Mouse (Mus musculus): ENCODE measurements around the gene Omt2b. TPM values are rescaled to one million over a fixed set of nuclear protein-coding genes. Genes with fewer than 3 reads are reported as not detected.
"Not testable (repeated sequence)": the region's sequence is repeated elsewhere in the genome, so short reads cannot be mapped to it uniquely, and the experiment has no call there.

Gene Omt2b
- polyA plus RNA-seq, 1 experiment from 2014 or later: not detected

DNA sequence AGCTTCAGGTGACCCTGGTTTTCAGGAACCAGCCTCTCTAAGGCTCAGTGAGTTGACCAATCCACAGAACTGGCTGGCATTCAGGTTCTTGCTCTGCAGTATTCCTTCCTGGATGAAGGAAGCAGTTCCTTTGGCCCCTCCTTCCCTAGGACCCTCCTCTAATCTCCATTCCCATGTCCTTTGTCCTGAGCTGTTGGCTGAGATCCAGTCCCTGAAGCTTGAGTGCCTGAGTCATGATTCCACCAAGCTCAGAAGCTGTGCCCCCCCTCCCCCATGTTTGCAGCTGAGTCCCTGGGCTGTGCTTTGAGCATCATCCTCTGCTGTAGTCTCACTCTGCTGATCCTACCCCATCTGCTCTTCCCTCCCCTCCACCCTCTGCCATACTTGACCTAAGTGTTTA lies 9.7 kb downstream of the Omt2b start:
- ATAC-seq; H3K4me2 ChIP-seq; H3K9me3 ChIP-seq (replicated peaks); H3K27me3 ChIP-seq (replicated peaks); H3K9ac ChIP-seq; H3K4me1 ChIP-seq; H3K27ac ChIP-seq; H3K36me3 ChIP-seq; H3K4me3 ChIP-seq: not testable (repeated sequence)

DNA sequence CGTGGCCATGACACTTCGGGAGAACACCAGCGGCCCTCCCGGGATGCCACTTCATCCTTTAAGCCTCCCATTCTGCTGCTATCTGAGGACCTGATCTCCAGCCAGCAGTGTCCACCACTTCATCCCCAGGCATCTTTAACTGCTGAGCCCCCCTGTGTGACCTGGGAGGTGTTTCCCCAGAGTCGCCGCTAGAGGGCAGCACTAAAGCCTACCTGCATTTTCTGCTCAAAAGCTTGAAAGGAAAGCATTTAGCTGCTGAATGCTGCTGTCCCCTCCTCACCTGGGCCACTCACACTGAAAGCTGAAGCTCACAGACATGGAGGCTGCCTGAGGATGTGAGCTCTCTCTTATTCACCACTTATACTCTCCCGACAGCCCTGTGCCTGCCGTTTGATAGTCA lies 12.9 kb downstream of the Omt2b start:
- H3K4me1 ChIP-seq; H3K27ac ChIP-seq; H3K27me3 ChIP-seq (replicated peaks); H3K36me3 ChIP-seq; H3K4me3 ChIP-seq; ATAC-seq; H3K9me3 ChIP-seq (replicated peaks); H3K9ac ChIP-seq; H3K4me2 ChIP-seq: not testable (repeated sequence)
- 17% methylated on average over 8 of the region's 8 CpGs for WGBS (ENCODE audit: insufficient replicate concordance)

DNA sequence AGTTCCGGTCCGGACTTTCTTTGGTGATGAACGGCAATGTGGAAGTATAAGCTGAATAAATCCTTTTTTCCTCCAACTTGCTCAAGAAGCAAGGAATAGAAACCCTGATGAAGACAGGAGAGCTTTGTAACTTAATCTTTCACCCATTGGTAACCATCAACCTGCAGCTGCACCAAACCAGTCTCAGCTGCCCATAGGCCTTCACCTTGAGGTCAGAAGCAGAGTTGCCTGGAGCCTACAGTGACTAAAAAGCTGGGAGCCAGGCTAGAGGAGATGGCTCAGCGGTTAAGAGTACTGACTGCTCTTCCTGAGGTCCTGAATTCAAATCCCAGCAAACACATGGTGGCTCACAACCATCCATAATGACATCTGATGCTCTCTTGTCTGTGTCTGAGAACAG lies 15.1 kb downstream of the Omt2b start:
- not testable (repeated sequence) for H3K4me2 ChIP-seq; H3K4me1 ChIP-seq; H3K36me3 ChIP-seq; H3K4me3 ChIP-seq; H3K27me3 ChIP-seq (replicated peaks); H3K27ac ChIP-seq; ATAC-seq; H3K9me3 ChIP-seq (replicated peaks); H3K9ac ChIP-seq
- WGBS (ENCODE audit: insufficient replicate concordance): 65% methylated on average over 4 of the region's 4 CpGs

DNA sequence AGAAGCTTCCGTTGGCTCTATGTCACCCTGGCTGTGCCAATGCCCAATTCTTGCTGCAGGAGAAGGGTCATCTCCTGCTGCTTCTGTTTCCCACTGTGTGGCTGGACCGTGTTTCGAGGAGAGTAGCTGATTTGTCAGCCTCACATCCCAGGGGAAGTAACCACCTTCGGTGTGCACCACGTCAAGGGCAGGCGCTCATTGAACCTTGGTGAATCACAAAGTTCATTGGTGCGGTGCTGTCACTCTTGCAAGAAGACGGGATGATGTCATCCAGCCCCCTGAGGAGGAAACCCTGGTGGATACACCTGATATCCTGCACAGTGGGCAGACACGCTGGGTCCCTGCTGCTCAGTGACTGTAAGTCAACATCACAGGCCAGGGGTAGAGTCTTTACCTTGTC lies 15.7 kb downstream of the Omt2b start:
- H3K4me2 ChIP-seq; H3K9ac ChIP-seq; H3K27ac ChIP-seq; H3K9me3 ChIP-seq (replicated peaks); H3K36me3 ChIP-seq; H3K4me1 ChIP-seq; H3K4me3 ChIP-seq; H3K27me3 ChIP-seq (replicated peaks); ATAC-seq: not testable (repeated sequence)
- WGBS (ENCODE audit: insufficient replicate concordance): 69% methylated on average over 9 of the region's 9 CpGs

DNA sequence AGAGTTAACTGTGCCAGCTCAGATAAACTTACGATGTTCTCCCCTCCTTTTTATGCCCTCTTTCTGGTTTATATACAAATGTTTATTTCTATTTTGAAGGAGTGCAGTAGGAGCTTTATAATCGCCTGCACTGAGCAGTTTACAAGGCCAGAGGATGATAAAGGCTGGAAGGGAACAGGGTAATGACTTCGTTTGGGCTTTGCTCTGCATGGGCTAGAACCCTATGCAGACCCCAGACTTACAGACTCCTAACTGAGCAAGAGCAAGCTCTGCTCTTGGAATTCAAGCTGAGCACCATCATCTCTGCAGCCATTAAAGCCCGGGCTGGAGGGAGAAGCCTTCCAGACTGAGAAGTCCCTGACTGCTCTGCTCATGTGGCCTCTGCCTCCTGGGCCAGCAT lies 17.8 kb downstream of the Omt2b start:
- H3K27me3 ChIP-seq (replicated peaks); ATAC-seq; H3K9me3 ChIP-seq (replicated peaks); H3K4me1 ChIP-seq; H3K4me2 ChIP-seq; H3K9ac ChIP-seq; H3K27ac ChIP-seq; H3K36me3 ChIP-seq; H3K4me3 ChIP-seq: not testable (repeated sequence)
- 59% methylated on average over 4 of the region's 4 CpGs for WGBS (ENCODE audit: insufficient replicate concordance)

DNA sequence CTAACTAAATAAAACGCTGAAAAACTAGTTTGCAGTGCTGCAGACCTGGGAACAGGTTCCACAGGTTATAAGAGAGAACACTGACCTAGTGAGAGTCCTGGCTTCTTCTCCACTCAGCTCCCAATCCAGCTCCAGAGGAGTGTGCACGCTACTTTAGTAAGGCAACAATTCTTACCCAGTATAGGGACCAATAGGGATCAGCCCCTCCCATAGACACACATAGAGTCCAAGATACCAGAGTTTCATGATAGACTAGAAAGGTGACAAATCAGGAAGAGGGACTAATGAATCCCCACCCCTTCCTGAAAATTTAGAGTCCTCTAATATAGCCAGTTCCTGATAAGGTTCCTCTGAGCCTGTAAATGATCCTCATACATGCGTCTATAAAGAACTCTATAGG lies 19.6 kb downstream of the Omt2b start:
- Histone ChIP-seq H3K4me1 (no peaks in the 10 kb centered on the region), H3K27me3 (replicated peaks) (no peaks in the 10 kb centered on the region), H3K36me3 (no peaks in the 10 kb centered on the region), H3K27ac (no peak overlapping the region), H3K4me3 (no peak overlapping the region), H3K9ac (no peak overlapping the region), H3K4me2 (no peak overlapping the region), H3K9me3 (replicated peaks) (no peaks in the 10 kb centered on the region)
- no peak for ATAC-seq
- 42% methylated on average over 3 of the region's 3 CpGs for WGBS (ENCODE audit: insufficient replicate concordance)

DNA sequence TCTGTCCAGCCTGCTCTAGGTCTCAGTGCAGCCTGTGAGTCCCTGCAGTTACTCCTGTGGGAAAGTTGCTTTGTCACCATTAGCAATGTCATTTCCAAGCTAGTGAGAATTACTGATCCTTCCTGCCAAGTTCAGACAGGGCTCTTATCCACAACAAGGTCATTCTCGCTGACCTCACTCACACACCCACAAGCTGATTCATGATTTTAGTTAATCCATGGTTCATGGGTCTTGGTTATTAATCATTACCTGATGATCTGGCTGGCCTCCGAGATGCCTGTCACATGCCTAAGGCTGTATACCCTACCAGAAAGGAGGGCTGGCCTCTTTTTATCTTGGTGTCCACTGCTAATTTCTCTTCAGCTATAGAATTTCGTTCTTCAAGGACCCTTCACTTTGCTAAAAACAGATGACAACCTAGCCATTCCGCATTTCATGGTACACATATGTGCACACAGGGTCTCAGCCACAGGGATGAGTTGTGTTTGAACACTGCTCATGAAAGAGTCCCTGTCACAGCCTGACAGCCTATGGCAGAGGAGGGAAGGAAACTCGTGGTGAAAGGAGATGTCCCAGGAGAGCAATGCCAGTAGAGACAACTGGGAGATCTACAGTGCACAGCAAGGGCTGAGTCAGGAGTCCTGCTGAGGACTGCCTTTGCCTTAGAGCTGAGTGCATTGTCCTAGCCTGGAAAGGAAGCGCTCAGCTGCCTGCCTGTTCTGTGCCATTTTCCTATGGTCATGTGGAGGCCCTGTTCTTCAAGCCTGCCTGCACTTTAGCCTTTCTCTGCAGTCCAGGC lies 21.0 kb downstream of the Omt2b start:
- not testable (repeated sequence) for H3K4me2 ChIP-seq

DNA sequence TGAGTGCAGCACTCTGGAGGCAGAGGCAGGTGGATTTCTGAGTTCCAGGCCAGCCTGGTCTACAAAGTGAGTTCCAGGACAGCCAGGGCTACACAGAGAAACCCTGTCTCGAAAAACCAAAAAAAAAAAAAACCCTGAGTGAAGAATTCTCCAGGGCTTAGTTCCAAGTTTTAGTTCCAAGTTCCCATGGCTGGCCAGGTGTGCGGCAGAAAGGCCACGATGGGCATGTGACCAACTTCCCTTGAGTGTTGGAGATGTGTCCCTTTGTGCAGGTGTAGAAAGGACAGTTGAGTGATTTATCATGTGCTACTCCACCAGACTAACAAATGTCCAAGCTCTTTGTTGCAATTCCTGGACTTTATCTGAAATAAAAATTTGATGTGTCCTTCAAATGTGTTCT lies 21.8 kb downstream of the Omt2b start:
- not testable (repeated sequence) for H3K4me3 ChIP-seq; H3K27ac ChIP-seq; ATAC-seq; H3K4me2 ChIP-seq; H3K36me3 ChIP-seq; H3K4me1 ChIP-seq; H3K9me3 ChIP-seq (replicated peaks); H3K27me3 ChIP-seq (replicated peaks); H3K9ac ChIP-seq
- WGBS (ENCODE audit: insufficient replicate concordance): 55% methylated on average over 3 of the region's 3 CpGs

More for the DNA sequence above, 21.0 kb downstream of the Omt2b start:
- H3K4me3 ChIP-seq; H3K36me3 ChIP-seq; H3K9me3 ChIP-seq (replicated peaks); H3K27me3 ChIP-seq (replicated peaks); ATAC-seq; H3K9ac ChIP-seq; H3K27ac ChIP-seq; H3K4me1 ChIP-seq: not testable (repeated sequence)
- WGBS (ENCODE audit: insufficient replicate concordance): 43% methylated on average over 6 of the region's 6 CpGs

DNA sequence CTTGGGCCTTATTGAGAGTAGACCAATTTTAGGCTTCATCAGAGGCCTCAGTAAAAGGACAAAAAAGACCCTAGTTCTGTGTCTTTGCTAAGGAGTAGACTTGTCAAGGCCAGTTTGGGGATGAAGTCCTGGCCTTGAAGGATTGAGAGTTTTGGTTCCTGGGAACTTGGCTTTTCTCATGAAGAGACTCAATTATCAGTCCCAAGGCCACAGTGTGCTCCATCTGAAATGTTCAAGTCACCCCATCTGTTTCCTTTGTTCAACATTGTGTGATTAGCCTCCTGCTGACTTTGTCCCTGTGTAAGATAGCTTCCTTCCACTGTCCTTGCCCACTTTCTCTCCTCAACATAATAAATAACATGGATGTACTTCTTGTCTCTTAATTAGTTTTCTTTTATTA lies 22.6 kb downstream of the Omt2b start:
- H3K27ac ChIP-seq; H3K36me3 ChIP-seq; ATAC-seq; H3K4me2 ChIP-seq; H3K27me3 ChIP-seq (replicated peaks); H3K4me1 ChIP-seq; H3K9ac ChIP-seq; H3K9me3 ChIP-seq (replicated peaks); H3K4me3 ChIP-seq: not testable (repeated sequence)

DNA sequence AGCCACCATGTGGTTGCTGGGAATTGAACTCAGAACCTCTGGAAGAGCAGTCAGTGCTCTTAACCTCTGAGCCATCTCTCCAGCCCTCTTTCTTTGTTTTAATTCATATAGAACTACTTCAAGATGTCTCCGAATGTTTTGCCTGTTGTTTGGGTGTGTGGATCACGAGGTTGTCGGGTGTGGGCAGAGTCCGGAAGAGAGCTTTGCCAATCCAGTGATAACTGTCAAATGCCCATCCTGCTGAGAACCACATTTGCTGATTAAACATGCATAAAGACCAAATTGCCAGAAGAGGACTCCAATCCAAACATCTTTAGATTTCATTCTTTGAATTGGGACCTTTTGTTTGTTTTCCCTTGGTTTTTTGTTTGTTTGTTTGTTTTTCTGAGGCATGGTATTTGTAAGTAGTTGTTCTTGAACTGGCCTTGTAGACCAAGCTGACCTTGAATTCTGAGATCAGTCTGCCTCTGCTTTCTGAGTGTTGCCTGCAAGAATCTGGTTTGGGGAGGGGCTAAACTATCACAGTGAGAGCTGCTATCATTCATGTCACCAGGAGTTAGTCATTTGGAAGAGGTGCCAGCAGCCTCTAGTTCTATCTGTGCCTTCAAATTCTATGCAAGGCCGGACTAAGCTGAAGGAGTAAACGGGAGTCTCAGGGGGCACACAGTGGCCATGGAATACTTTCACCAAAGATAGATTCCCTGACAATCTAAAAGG lies 24.3 kb downstream of the Omt2b start:
- no peaks in the 10 kb centered on the region for H3K27me3 ChIP-seq (replicated peaks)
- H3K9me3 ChIP-seq (replicated peaks): no peaks in the 10 kb centered on the region
- no peak for ATAC-seq
- H3K27ac ChIP-seq: no peak overlapping the region
- H3K4me3 ChIP-seq: no peak overlapping the region
- no peaks in the 10 kb centered on the region for H3K4me1 ChIP-seq
- WGBS (ENCODE audit: insufficient replicate concordance): 51% methylated on average over 6 of the region's 6 CpGs
- H3K4me2 ChIP-seq: no peak overlapping the region
- H3K9ac ChIP-seq: no peak overlapping the region
- H3K36me3 ChIP-seq: no peaks in the 10 kb centered on the region

DNA sequence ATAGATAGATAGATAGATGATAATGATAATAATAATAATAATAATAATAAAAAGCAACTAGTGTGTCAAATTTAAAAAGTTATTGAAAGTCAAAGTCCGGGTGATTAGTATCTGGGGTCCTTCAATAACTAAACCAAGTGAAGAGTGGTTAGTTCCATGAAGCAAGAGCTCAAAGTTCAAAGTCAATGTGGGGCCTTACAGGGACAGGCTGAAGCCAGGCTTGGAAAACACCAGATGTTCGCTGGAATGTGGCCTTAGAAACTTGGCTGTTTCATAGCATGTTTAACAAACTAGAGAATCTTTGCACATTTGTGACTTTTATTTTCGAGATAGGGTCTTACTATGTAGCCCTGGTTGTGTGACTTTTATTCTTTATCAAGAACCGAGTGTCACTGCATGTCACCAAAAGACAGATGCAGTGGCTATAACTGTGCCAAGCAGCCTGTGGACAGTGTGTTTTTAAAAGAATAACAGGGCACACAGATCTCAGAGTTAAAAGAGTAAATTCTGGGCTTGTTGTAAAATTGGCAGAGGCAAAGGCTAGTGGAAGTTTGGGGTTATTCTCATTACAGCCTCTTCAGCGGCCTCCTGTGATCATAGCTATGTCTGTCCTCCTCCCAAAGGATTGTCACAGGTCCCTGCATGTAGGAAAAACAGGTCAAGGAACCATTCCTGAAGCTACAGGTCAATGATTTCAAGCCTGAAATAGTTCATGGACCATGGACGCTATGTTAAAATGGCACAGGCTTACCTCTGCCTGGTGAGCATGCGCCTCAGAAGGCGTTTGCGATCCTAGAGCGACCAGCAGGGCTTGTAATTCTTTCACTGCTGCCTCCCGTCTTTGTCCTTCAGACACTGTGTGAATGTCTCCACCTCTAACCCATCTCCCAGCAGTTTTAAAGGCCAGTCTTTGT lies 27.5 kb downstream of the Omt2b start:
- H3K4me3 ChIP-seq: no peak overlapping the region
- 67% methylated on average over 11 of the region's 11 CpGs for WGBS (ENCODE audit: insufficient replicate concordance)
- H3K27ac ChIP-seq: no peak overlapping the region
- ATAC-seq: no peak
- H3K9me3 ChIP-seq (replicated peaks): no peaks in the 10 kb centered on the region
- no peak overlapping the region for H3K4me2 ChIP-seq
- H3K27me3 ChIP-seq (replicated peaks): no peaks in the 10 kb centered on the region
- H3K9ac ChIP-seq: no peak overlapping the region
- H3K36me3 ChIP-seq: no peaks in the 10 kb centered on the region
- no peaks in the 10 kb centered on the region for H3K4me1 ChIP-seq

DNA sequence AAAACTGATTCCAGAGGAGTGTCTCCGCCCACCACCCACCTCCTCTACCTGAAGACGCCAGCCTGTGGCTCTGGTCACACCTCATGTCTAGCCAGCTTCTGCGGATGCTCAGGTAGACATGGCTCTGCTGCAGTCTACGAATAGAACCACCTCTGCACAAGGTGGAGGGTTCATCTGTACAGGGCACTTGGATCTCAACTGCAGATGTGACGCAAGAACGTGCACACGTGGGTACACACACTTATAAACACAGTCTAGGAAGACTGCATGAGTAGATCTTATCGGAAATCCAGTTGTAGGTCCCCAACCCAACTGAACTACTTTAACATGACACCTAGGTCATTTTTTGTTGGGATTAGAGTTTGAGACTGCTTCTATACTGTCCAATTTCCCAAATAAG lies 28.2 kb downstream of the Omt2b start, which contains the start of gene Gsta2:
Gene Gsta2 (minus strand): TSS at position 178 of the 400 bp plus-strand sequence.
- ATAC-seq: no peak
- WGBS (ENCODE audit: insufficient replicate concordance): 78% methylated on average over 8 of the region's 8 CpGs

More for the DNA sequence above, 28.2 kb downstream of the Omt2b start, which contains the start of gene Gsta2:
- no peaks in the 10 kb centered on the region for H3K9me3 ChIP-seq (replicated peaks)
- no peak within 1 kb of the TSS for H3K4me3 ChIP-seq
- H3K27ac ChIP-seq: no peak within 1 kb of the TSS
- no peak within 1 kb of the TSS for H3K9ac ChIP-seq
- H3K4me1 ChIP-seq: no peaks in the 10 kb centered on the region
- H3K36me3 ChIP-seq: no peaks in the 10 kb centered on the region
- H3K4me2 ChIP-seq: no peak within 1 kb of the TSS
- H3K27me3 ChIP-seq (replicated peaks): no peaks in the 10 kb centered on the region
